Mouse (Mus musculus): ENCODE data around the gene Proser2. TPM values are rescaled to one million over a fixed set of nuclear protein-coding genes. Genes with fewer than 3 reads are reported as not detected.

The Proser2 gene
- polyA plus RNA-seq, 1 experiment from 2014 or later: 3.5 TPM

DNA sequence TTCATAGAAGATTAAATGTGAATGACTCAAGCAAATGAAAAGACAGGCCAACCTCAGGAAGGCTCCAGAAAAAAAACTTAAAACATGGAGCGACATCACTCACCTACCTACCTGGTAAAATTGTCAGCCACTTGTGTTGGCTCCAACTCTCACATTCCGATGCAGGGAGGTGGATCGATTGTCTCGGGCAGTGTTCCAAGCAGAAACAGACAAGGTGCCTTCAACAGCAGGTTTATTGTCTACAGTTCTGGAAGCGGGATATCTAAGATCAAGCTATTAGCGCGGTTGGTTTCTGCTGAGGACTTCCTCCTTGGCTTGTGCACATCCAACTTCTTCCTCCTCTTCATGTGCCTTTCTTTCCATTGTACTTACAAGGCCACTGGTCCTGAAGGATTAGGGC lies 27.6 kb upstream of the Proser2 start:
- H3K4me3 ChIP-seq: no peak overlapping the region
- no peak overlapping the region for H3K9ac ChIP-seq (replicated peaks)
- no peaks in the 10 kb centered on the region for H3K36me3 ChIP-seq
- no peak overlapping the region for H3K27ac ChIP-seq (replicated peaks)
- 95% methylated on average over 7 of the region's 7 CpGs for WGBS
- H3K4me1 ChIP-seq: no peaks in the 10 kb centered on the region
- no peak overlapping the region for H3K4me2 ChIP-seq (replicated peaks)
- no peak for ATAC-seq (ENCODE audit: low FRiP score, low read depth)
- H3K9me3 ChIP-seq: no peaks in the 10 kb centered on the region
- no peaks in the 10 kb centered on the region for H3K27me3 ChIP-seq

DNA sequence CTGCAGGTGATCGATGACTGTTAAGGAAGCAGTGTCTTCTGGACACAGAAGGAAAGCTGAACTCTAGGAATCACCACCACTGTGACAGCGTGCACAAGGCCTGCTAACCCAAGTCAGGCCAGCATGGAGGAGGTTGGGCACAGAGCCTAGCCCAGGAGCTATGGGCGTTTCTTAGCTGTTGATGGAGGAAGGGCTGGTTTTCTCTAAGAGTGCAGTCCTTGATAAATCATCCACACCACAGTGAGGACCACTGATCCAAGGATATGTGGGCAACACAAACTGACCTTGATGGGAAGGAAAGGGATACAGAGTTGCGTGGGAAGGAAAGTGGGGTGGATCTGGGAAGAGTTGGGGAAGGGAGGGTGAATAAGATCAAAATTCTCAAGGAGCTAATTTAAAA lies 27.2 kb upstream of the Proser2 start:
- no peak for ATAC-seq (ENCODE audit: low FRiP score, low read depth)
- H3K27me3 ChIP-seq: no peaks in the 10 kb centered on the region
- no peaks in the 10 kb centered on the region for H3K4me1 ChIP-seq
- no peaks in the 10 kb centered on the region for H3K36me3 ChIP-seq
- WGBS: 87% methylated on average over 4 of the region's 4 CpGs
- H3K4me3 ChIP-seq: no peak overlapping the region
- H3K4me2 ChIP-seq (replicated peaks): no peak overlapping the region
- H3K27ac ChIP-seq (replicated peaks): no peak overlapping the region
- H3K9me3 ChIP-seq: no peaks in the 10 kb centered on the region
- no peak overlapping the region for H3K9ac ChIP-seq (replicated peaks)

DNA sequence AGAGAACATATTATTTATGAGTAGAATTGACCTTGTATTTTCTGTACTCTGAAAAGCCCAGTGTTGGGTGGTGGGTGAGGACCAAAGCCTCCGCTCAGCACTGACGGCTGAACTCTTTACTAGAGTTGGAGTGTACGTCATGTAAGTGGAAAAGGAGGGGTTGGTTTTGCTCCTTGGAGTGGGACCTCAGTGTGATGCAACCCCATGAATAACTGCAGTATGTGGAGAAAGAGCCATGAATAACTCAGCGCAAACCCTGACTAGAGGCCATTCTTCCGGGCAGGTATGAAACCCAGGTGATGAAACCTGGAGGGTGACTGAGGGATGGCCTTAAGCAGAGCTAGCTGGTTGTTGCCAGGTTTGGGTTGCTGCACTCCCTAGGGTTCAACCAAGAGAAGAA lies 19.8 kb upstream of the Proser2 start:
- Histone ChIP-seq H3K4me2 (replicated peaks) (no peak overlapping the region), H3K27me3 (no peaks in the 10 kb centered on the region), H3K9me3 (no peaks in the 10 kb centered on the region), H3K9ac (replicated peaks) (no peak overlapping the region), H3K4me3 (no peak overlapping the region), H3K27ac (replicated peaks) (no peak overlapping the region), H3K4me1 (no peaks in the 10 kb centered on the region), H3K36me3 (no peaks in the 10 kb centered on the region)
- no peak for ATAC-seq (ENCODE audit: low FRiP score, low read depth)
- 95% methylated on average over 5 of the region's 5 CpGs for WGBS

DNA sequence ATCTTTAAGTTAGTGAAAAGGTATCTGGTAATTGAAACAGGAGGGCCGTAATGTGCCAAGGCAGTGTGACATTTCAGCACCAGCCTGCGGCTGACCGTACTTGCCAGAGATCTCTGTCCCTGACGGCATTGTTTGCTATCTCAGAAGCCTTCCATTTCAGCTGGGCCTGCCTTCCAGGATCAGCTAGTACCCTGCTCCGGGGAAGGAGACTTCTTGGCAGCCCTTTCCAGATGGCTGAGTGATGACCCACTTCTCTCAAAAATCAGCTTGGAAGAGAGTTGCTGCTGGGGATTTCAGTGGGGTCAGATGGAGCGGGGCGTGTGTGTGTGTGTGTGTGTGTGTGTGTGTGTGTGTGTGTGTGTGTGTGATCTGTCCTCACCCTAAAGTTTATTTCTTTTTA lies 16.9 kb upstream of the Proser2 start:
- WGBS: 88% methylated on average over 7 of the region's 7 CpGs

DNA sequence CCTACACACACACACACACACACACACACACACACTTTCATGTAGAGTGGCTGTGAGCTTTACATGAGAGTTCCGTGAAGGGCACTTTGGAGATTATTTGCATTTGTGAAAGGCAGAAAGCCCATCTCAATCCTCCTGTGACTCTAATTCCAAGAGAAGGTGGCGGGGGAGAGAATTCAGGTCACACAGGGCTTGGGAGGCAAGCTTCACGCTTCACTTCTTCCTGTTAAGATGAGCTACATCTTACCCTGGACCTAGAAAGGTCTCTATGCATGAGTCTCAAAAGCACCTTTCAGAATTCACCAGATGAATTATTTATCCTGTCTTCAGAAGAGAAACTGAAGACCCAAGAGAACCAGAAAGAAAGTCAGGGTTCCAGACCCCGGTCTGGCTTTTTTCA lies 16.2 kb upstream of the Proser2 start:
- Histone ChIP-seq H3K27ac (replicated peaks) (no peak overlapping the region), H3K9me3 (no peaks in the 10 kb centered on the region), H3K36me3 (no peaks in the 10 kb centered on the region), H3K4me3 (no peak overlapping the region), H3K27me3 (no peaks in the 10 kb centered on the region), H3K4me2 (replicated peaks) (no peak overlapping the region), H3K9ac (replicated peaks) (no peak overlapping the region), H3K4me1 (no peaks in the 10 kb centered on the region)
- WGBS: 70% methylated on average over 4 of the region's 4 CpGs
- no peak for ATAC-seq (ENCODE audit: low FRiP score, low read depth)

More for the DNA sequence above, 16.9 kb upstream of the Proser2 start:
- Histone ChIP-seq H3K27me3 (no peaks in the 10 kb centered on the region), H3K4me1 (no peaks in the 10 kb centered on the region), H3K9me3 (no peaks in the 10 kb centered on the region), H3K27ac (replicated peaks) (no peak overlapping the region), H3K4me3 (no peak overlapping the region), H3K4me2 (replicated peaks) (no peak overlapping the region), H3K36me3 (no peaks in the 10 kb centered on the region), H3K9ac (replicated peaks) (no peak overlapping the region)
- ATAC-seq (ENCODE audit: low FRiP score, low read depth): no peak

DNA sequence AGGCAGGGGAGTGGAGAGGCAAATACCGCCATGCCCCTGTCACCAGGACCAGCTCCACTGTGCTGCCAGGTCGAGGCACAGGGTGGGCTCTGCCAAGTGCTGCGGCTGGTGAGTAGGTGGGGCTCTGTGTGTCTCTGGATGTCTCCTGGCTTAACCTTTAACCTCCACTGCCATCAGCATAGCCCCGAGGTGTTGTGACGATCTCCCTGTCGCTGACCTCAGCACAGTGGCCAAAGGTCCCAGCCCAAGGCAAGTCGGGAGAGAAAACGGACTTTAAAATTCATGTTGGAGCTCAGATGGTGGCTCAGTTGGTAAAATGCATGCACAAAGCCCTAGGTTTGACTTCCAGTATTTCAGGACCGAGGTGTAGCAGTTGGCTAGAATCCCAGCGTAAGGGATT lies 15.6 kb upstream of the Proser2 start:
- H3K9ac ChIP-seq (replicated peaks): no peak overlapping the region
- no peak overlapping the region for H3K4me3 ChIP-seq
- WGBS: 76% methylated on average over 10 of the region's 10 CpGs
- no peaks in the 10 kb centered on the region for H3K9me3 ChIP-seq
- no peak overlapping the region for H3K4me2 ChIP-seq (replicated peaks)
- no peaks in the 10 kb centered on the region for H3K4me1 ChIP-seq
- H3K27me3 ChIP-seq: no peaks in the 10 kb centered on the region
- H3K27ac ChIP-seq (replicated peaks): no peak overlapping the region
- no peaks in the 10 kb centered on the region for H3K36me3 ChIP-seq
- no peak for ATAC-seq (ENCODE audit: low FRiP score, low read depth)

DNA sequence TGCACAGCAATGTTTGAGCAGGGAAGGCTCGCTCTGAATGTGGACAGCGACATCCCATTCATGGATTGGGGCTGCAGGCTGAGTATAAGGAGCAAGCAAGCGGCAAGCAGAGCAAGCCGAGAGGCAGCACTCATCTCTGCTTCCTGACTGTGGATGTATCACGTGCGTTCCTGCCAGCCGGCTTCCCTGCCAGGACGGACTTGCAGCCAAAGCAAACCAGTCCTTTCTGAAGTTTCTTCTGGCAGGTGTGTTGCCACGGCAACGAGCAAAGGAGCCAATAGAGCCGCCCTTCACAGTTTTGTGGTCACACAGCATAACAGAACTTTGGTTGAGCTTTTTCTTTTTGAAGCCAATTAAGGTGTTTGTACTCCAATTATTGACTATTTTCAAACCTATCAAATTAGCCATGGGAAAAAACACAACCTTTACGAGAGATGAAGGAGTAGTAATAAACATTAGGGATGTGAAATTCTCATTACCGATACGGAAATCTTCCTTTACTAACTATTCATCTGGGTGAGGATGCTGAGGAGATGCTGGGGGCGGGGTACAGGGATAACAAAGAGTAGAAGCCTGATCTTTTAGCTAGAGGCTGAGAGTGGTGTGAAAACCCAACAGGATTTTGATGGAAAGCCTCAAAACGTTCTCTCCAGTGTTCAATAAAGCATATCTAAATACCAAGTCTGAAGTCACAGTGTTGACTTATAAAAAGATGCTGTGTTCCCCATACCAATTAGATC lies 13.1 kb upstream of the Proser2 start:
- no peak for ATAC-seq (ENCODE audit: low FRiP score, low read depth)
- H3K27ac ChIP-seq (replicated peaks): no peak overlapping the region
- H3K36me3 ChIP-seq: no peaks in the 10 kb centered on the region
- no peak overlapping the region for H3K4me3 ChIP-seq
- no peak overlapping the region for H3K4me2 ChIP-seq (replicated peaks)
- H3K27me3 ChIP-seq: no peaks in the 10 kb centered on the region
- 76% methylated on average over 16 of the region's 16 CpGs for WGBS
- H3K4me1 ChIP-seq: no peaks in the 10 kb centered on the region
- no peaks in the 10 kb centered on the region for H3K9me3 ChIP-seq
- no peak overlapping the region for H3K9ac ChIP-seq (replicated peaks)

DNA sequence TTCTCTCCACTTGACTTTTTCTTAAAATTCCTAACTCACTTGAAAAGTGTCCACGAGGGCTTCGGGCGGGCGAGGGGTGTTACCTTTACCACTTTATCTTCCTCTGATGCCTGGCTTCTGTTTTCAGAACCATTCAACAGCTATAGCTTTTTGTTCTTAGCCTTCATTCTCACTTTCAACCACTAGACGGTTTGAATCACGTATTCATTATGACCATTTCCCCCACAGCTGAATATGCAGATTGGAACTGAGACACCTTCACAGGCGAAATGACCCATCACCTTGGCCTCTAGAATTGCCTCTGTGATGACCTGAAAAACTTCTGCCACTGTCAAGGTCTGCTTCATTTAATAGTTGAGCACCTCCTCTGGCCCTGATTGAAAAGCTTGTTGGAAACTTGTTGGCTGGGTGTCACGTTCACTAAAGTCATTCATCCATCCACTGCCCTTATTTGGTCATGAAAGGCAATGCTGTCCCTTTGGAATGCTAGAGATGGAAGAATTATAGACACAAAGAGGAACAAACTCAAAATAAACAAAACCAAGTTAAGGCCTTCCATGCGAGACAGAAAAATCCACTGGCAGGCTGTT lies 10.7 kb upstream of the Proser2 start:
- Histone ChIP-seq H3K4me2 (replicated peaks) (no peak overlapping the region), H3K9ac (replicated peaks) (no peak overlapping the region), H3K36me3 (no peaks in the 10 kb centered on the region), H3K4me1 (no peaks in the 10 kb centered on the region), H3K9me3 (no peaks in the 10 kb centered on the region), H3K27ac (replicated peaks) (no peak overlapping the region), H3K27me3 (no peaks in the 10 kb centered on the region), H3K4me3 (no peak overlapping the region)
- ATAC-seq (ENCODE audit: low FRiP score, low read depth): no peak
- 90% methylated on average over 9 of the region's 9 CpGs for WGBS

DNA sequence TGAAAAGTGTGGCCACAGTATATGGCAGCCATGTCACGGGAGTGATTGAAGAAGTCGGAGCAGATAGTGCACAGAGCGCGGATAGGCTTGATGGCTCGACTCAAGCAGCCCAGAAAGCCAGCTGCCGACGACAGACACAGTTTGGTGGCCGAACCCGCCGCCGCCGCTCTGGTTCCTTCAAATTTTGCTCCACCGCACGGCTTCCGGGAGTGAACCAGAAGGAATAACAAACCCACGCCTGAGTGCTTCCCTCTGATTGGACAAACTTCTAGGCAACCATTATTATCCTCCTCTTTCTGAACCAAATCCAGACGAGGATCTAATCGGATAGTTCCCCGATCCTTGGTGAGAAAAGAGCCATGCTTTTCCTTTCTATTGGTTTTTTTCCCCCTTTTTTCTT lies 3.9 kb upstream of the Proser2 start:
- H3K27me3 ChIP-seq: peaks cover 18% of the 10 kb centered on the region
- no peak overlapping the region for H3K4me3 ChIP-seq
- H3K9ac ChIP-seq (replicated peaks): no peak overlapping the region
- no peaks in the 10 kb centered on the region for H3K9me3 ChIP-seq
- 0 out of 2 replicates have a peak, but pooled peaks cover 3% of the 10 kb centered on the region for H3K4me1 ChIP-seq
- 90% methylated on average over 19 of the region's 19 CpGs for WGBS
- no peak for ATAC-seq (ENCODE audit: low FRiP score, low read depth)
- no peaks in the 10 kb centered on the region for H3K36me3 ChIP-seq
- H3K27ac ChIP-seq (replicated peaks): no peak overlapping the region
- H3K4me2 ChIP-seq (replicated peaks): no peak overlapping the region

DNA sequence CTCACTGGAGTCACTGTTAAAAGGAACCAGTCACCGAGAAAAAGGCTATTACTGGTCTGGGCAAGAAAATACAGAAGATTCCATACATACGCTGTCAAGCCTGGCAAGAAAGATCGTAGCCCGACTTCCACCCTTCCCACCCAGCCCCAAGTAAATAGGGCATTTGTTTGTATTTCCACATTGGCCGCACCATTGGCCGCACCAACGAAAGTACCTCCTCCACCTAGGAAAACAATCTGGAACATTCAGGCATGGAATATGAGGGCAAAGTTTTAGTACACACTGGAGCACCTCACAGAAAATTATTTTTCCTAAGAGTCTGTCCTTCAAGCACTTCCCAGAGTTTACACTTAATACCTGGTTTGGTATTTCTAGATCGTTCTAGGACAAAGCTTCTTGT lies 1.1 kb downstream of the Proser2 start:
- peaks cover 42% of the 10 kb centered on the region for H3K27me3 ChIP-seq
- no peak overlapping the region for H3K27ac ChIP-seq (replicated peaks)
- H3K4me3 ChIP-seq: no peak overlapping the region
- H3K4me2 ChIP-seq (replicated peaks): peak overlapping the region; percentile 90; the same call in 1 of the 2 replicates
- no peaks in the 10 kb centered on the region for H3K36me3 ChIP-seq
- 0 out of 2 replicates have a peak, but pooled peaks cover 3% of the 10 kb centered on the region for H3K4me1 ChIP-seq
- H3K9ac ChIP-seq (replicated peaks): no peak overlapping the region
- no peaks in the 10 kb centered on the region for H3K9me3 ChIP-seq
- ATAC-seq (ENCODE audit: low FRiP score, low read depth): no peak
- WGBS: 56% methylated on average over 8 of the region's 8 CpGs

DNA sequence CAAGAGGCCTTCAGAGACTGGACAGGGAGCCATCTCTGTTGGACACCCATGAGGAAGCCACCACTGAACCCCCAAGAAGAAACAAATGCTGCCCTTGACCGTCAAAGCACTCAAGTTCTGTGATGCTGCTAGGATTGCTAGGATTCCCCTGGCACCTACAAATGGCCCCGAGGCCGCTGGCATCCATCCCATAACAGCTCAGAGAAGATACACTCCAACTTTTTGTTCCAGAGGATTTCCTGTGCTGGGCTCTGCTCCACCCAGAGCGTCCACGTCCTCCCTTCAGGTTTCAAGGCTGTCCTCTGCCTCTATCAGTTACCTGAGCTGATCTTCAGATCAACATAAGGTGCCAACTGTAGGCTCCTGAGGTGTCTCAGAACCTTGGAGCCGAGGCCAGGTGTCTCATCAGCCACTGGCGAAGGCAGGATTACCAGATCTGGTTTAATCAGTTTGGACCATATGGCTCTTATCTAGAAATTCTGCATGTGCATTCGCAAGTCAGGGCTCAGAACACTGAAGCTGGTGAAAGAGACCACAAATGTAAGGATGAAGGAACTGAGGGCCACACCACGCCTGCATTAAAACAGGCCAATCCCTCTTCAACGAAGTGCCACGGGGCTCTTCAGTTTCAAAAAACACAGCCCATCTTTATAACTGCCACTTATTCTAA lies 1.7 kb downstream of the Proser2 start:
- Histone ChIP-seq H3K27me3 (peaks cover 40% of the 10 kb centered on the region), H3K36me3 (no peaks in the 10 kb centered on the region), H3K27ac (replicated peaks) (no peak overlapping the region), H3K4me1 (0 out of 2 replicates have a peak, but pooled peaks cover 3% of the 10 kb centered on the region), H3K4me3 (no peak overlapping the region), H3K9ac (replicated peaks) (no peak overlapping the region), H3K9me3 (no peaks in the 10 kb centered on the region), H3K4me2 (replicated peaks) (no peak overlapping the region)
- ATAC-seq (ENCODE audit: low FRiP score, low read depth): no peak
- WGBS: 88% methylated on average over 11 of the region's 11 CpGs

DNA sequence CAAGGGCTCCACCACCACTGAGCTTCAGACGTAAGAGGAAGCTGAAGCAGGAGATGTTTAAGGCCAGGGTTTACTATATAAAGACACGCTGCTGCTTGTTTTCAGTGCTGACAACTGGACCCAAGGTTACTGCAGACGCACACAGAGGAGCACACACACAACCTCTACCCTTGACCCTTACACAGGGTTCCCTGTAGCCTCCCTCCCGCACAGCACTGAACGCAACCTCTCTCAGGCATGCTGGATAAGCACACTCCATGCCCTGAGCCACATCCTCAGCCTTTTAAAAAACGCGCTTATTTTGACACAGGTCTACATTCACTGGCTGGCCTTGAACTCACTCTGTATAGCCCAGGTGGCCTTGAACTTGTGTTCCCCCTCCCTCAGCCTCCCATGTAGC lies 7.0 kb downstream of the Proser2 start:
- H3K9ac ChIP-seq (replicated peaks): no peak overlapping the region
- H3K36me3 ChIP-seq: no peaks in the 10 kb centered on the region
- no peak for ATAC-seq (ENCODE audit: low FRiP score, low read depth)
- H3K4me1 ChIP-seq: no peaks in the 10 kb centered on the region
- H3K9me3 ChIP-seq: no peaks in the 10 kb centered on the region
- no peak overlapping the region for H3K27ac ChIP-seq (replicated peaks)
- WGBS: 88% methylated on average over 7 of the region's 7 CpGs
- H3K27me3 ChIP-seq: peaks cover 15% of the 10 kb centered on the region
- no peak overlapping the region for H3K4me3 ChIP-seq
- H3K4me2 ChIP-seq (replicated peaks): no peak overlapping the region
